Mouse (Mus musculus): ENCODE results near the gene Tmem232. TPM values are rescaled to one million over a fixed set of nuclear protein-coding genes. Genes with fewer than 3 reads are reported as not detected.

The Tmem232 gene
- total and polyA plus RNA-seq, 2 experiments from 2014 or later, result 0.89 to 2.0 TPM

- Histone ChIP-seq H3K4me3 (ENCODE audit: low read length) (no peak overlapping the region), H3K4me2 (ENCODE audit: low read depth, low read length) (no peak overlapping the region), H3K36me3 (ENCODE audit: insufficient read depth, low read length) (no peaks in the 10 kb centered on the region), H3K9me3 (ENCODE audit: low read length) (no peaks in the 10 kb centered on the region), H3K27me3 (ENCODE audit: insufficient read depth, low read length) (no peaks in the 10 kb centered on the region), H3K4me1 (ENCODE audit: insufficient read depth, low read length) (no peaks in the 10 kb centered on the region), H3K27ac (no peak overlapping the region), H3K9ac (replicated peaks; ENCODE audit: low read length) (no peak overlapping the region)
- TF ChIP-seq CTCF (IDR thresholded peaks at IDR 0.05; ENCODE audit: low read depth), result no peak
- no peak for DNase-seq (ENCODE audit: low spot score)
- 80% methylated on average over 8 of the region's 8 CpGs for WGBS
- no peak for ATAC-seq
These were observed 30.9 kb upstream of the Tmem232 start for GRCm38 (mm10) chr17:65571466-65571865.

- no peak overlapping the region for H3K27ac ChIP-seq
- DNase-seq (ENCODE audit: low spot score) (no peak), ATAC-seq (no peak)
- H3K4me3 ChIP-seq (ENCODE audit: low read length), result no peak overlapping the region
- H3K27me3 ChIP-seq (ENCODE audit: insufficient read depth, low read length), result no peaks in the 10 kb centered on the region
- no peaks in the 10 kb centered on the region for H3K9me3 ChIP-seq (ENCODE audit: low read length)
- H3K4me2 ChIP-seq (ENCODE audit: low read depth, low read length), result no peak overlapping the region
- no peaks in the 10 kb centered on the region for H3K36me3 ChIP-seq (ENCODE audit: insufficient read depth, low read length)
- H3K9ac ChIP-seq (replicated peaks; ENCODE audit: low read length), result no peak overlapping the region
- H3K4me1 ChIP-seq (ENCODE audit: insufficient read depth, low read length), result no peaks in the 10 kb centered on the region
- 70% methylated on average over 5 of the region's 5 CpGs for WGBS
- no peak for TF ChIP-seq CTCF (IDR thresholded peaks at IDR 0.05; ENCODE audit: low read depth)
These were observed 23.6 kb upstream of the Tmem232 start for GRCm38 (mm10) chr17:65564189-65564588.

GRCm38 (mm10) chr17:65563345-65563744, 22.8 kb upstream of the Tmem232 start:
- H3K36me3 ChIP-seq (ENCODE audit: insufficient read depth, low read length), result no peaks in the 10 kb centered on the region
- H3K4me1 ChIP-seq (ENCODE audit: insufficient read depth, low read length), result no peaks in the 10 kb centered on the region
- no peak for TF ChIP-seq CTCF (IDR thresholded peaks at IDR 0.05; ENCODE audit: low read depth)
- no peak overlapping the region for H3K4me3 ChIP-seq (ENCODE audit: low read length)
- no peaks in the 10 kb centered on the region for H3K27me3 ChIP-seq (ENCODE audit: insufficient read depth, low read length)
- no peaks in the 10 kb centered on the region for H3K9me3 ChIP-seq (ENCODE audit: low read length)
- H3K27ac ChIP-seq, result no peak overlapping the region
- no peak for ATAC-seq
- WGBS, result 57% methylated on average over 6 of the region's 6 CpGs
- DNase-seq (ENCODE audit: low spot score), result no peak
- H3K9ac ChIP-seq (replicated peaks; ENCODE audit: low read length), result no peak overlapping the region
- no peak overlapping the region for H3K4me2 ChIP-seq (ENCODE audit: low read depth, low read length)

GRCm38 (mm10) chr17:65562761-65563160, 22.2 kb upstream of the Tmem232 start:
- Histone ChIP-seq H3K4me3 (ENCODE audit: low read length) (no peak overlapping the region), H3K4me2 (ENCODE audit: low read depth, low read length) (no peak overlapping the region), H3K9ac (replicated peaks; ENCODE audit: low read length) (no peak overlapping the region), H3K9me3 (ENCODE audit: low read length) (no peaks in the 10 kb centered on the region), H3K4me1 (ENCODE audit: insufficient read depth, low read length) (no peaks in the 10 kb centered on the region), H3K27me3 (ENCODE audit: insufficient read depth, low read length) (no peaks in the 10 kb centered on the region), H3K36me3 (ENCODE audit: insufficient read depth, low read length) (no peaks in the 10 kb centered on the region), H3K27ac (no peak overlapping the region)
- peak; percentile 81 for TF ChIP-seq CTCF (IDR thresholded peaks at IDR 0.05; ENCODE audit: low read depth)
- peak; percentile 93 for DNase-seq (ENCODE audit: low spot score)
- WGBS, result 8% methylated on average over 5 of the region's 5 CpGs
- no peak for ATAC-seq

GRCm38 (mm10) chr17:65561361-65562015, 20.9 kb upstream of the Tmem232 start:
- Histone ChIP-seq H3K36me3 (ENCODE audit: insufficient read depth, low read length) (no peaks in the 10 kb centered on the region), H3K9me3 (ENCODE audit: low read length) (no peaks in the 10 kb centered on the region), H3K4me1 (ENCODE audit: insufficient read depth, low read length) (no peaks in the 10 kb centered on the region), H3K27me3 (ENCODE audit: insufficient read depth, low read length) (no peaks in the 10 kb centered on the region), H3K4me2 (ENCODE audit: low read depth, low read length) (no peak overlapping the region), H3K9ac (replicated peaks; ENCODE audit: low read length) (no peak overlapping the region), H3K27ac (no peak overlapping the region), H3K4me3 (ENCODE audit: low read length) (no peak overlapping the region)
- ATAC-seq (no peak), DNase-seq (ENCODE audit: low spot score) (no peak)
- 75% methylated on average over 6 of the region's 6 CpGs for WGBS
- no peak for TF ChIP-seq CTCF (IDR thresholded peaks at IDR 0.05; ENCODE audit: low read depth)

GRCm38 (mm10) chr17:65559273-65559672, 18.7 kb upstream of the Tmem232 start:
- ATAC-seq, result peak; percentile 39
- DNase-seq (ENCODE audit: low spot score), result no peak

GRCm38 (mm10) chr17:65558788-65559187, 18.2 kb upstream of the Tmem232 start:
- DNase-seq (ENCODE audit: low spot score) (no peak), ATAC-seq (peak; percentile 19; the same call in 1 of the 2 replicates)
- no peaks in the 10 kb centered on the region for H3K27me3 ChIP-seq (ENCODE audit: insufficient read depth, low read length)
- H3K9me3 ChIP-seq (ENCODE audit: low read length), result no peaks in the 10 kb centered on the region
- no peaks in the 10 kb centered on the region for H3K4me1 ChIP-seq (ENCODE audit: insufficient read depth, low read length)
- no peak for TF ChIP-seq CTCF (IDR thresholded peaks at IDR 0.05; ENCODE audit: low read depth)
- no peaks in the 10 kb centered on the region for H3K36me3 ChIP-seq (ENCODE audit: insufficient read depth, low read length)
- H3K4me3 ChIP-seq (ENCODE audit: low read length), result no peak overlapping the region
- H3K27ac ChIP-seq, result no peak overlapping the region
- H3K9ac ChIP-seq (replicated peaks; ENCODE audit: low read length), result no peak overlapping the region
- WGBS, result 49% methylated on average over 9 of the region's 9 CpGs
- no peak overlapping the region; the same call in 1 of the 2 replicates for H3K4me2 ChIP-seq (ENCODE audit: low read depth, low read length)

More at GRCm38 (mm10) chr17:65559273-65559672, 18.7 kb upstream of the Tmem232 start:
- H3K9ac ChIP-seq (replicated peaks; ENCODE audit: low read length), result no peak overlapping the region
- H3K9me3 ChIP-seq (ENCODE audit: low read length), result no peaks in the 10 kb centered on the region
- H3K4me2 ChIP-seq (ENCODE audit: low read depth, low read length), result no peak overlapping the region
- H3K27me3 ChIP-seq (ENCODE audit: insufficient read depth, low read length), result no peaks in the 10 kb centered on the region
- no peaks in the 10 kb centered on the region for H3K36me3 ChIP-seq (ENCODE audit: insufficient read depth, low read length)
- H3K4me3 ChIP-seq (ENCODE audit: low read length), result no peak overlapping the region
- peak; percentile 71 for TF ChIP-seq CTCF (IDR thresholded peaks at IDR 0.05; ENCODE audit: low read depth)
- WGBS, result 48% methylated on average over 5 of the region's 5 CpGs
- no peak overlapping the region for H3K27ac ChIP-seq
- H3K4me1 ChIP-seq (ENCODE audit: insufficient read depth, low read length), result no peaks in the 10 kb centered on the region
